Mouse (Mus musculus) adrenal gland, adult 2 months (tissue): Measurements from ENCODE around the gene A430078G23Rik. TPM values are rescaled to one million over a fixed set of nuclear protein-coding genes. Genes with fewer than 3 reads are reported as not detected.

Experiments
- DNase-seq: peaks from one replicate; pipeline ENCODE4 v3.0.0; 2021
- polyA plus RNA-seq: library from polyadenylated mRNA; depleted of rRNA; stranded (reverse); fragments of >200 nt; gene quantifications from 2 replicates; pipeline ENCODE4 v1.2.3, GENCODE M21; 2012; rRNA removed
- total RNA-seq, 2 experiments: library from RNA; stranded (reverse); gene quantifications; 2 replicates each; pipeline ENCODE4 v1.2.3; 2021

A430078G23Rik gene
- total and polyA plus RNA-seq, 3 experiments: 0.66 TPM; not detected in 1

DNA sequence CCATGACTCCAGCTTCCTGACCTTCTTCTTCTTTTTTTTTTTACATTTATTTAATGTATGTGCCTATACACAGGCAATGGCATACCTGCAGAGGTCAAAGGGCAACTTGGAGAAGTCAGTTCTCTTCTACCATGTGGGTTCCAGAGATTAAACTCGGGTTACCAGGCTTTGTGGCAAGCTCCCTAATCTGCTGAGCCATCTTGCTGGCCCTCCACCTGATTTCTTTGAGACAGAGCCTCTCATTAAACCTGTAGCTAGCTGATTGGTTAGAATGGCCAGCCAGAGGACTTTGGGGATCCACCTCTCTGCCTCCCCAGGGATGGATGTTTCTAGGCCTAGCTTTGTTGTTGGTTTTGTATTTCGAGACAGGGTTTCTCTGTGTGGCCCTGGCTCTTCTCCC is 57.9 kb downstream of the A430078G23Rik start:
- DNase-seq: no peak

DNA sequence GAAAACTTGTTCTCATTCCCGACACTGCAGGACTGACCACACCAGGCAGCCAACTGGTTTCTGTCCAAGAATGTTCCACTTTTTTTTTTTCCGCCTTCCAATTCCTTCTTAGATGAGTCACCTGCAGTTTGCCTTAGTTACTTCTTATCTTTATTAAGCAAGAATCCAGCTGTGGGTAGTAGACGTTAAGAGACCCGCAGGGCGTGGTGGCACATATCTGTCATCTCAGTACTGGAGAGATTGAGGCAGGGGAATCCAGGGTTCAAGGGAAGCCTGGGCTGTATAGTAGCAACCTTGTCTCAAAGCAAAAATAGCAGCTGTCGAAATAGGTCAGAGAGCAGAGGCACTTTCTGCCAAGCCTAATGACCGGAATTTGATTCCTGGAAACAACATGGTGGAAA is 58.7 kb downstream of the A430078G23Rik start:
- DNase-seq: peak; percentile 65

DNA sequence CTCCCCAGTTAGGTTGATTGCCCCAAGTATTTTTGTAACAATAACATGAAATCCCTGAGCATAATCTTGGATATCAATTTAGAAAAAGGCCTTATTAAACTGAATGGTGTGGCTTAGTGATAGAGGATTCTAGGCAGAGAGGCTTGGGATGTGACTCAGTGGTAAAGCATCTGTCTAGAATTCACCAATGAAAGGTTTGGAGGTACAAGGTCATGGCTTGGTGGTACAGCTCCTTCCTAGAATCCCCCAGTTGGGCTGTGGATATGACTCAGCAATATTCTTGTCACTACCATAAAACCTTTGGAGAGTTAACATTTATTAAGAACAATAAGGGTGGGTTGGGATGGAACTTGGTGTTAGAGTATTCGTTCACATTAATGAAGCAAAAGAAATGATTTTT is 59.6 kb downstream of the A430078G23Rik start:
- DNase-seq: no peak

- no peak for DNase-seq
Measured at GRCm38 (mm10) chr8:3414639-3415190, 61.5 kb downstream of the A430078G23Rik start.

DNA sequence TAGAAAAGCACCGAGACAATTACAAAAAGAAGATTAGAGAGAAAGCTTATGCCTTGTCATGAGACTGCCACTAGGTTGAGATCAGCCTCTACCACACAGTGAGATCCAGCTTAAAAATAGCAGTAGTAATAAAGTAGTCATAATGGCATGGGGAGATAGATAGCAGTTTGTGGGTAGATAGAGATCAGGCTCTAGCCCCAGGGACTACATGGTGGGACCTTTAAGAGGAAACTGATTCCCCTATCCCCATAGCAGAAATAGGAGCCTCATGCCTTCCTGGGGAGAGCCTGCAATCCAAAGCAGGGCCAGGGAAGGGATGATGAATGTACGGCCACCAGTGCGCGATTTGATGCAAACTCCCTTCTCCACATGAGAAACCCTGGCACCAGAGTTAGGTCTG is 62.0 kb downstream of the A430078G23Rik start:
- DNase-seq: no peak

- DNase-seq: no peak
Measured at GRCm38 (mm10) chr8:3415661-3416060, 62.4 kb downstream of the A430078G23Rik start.

DNA sequence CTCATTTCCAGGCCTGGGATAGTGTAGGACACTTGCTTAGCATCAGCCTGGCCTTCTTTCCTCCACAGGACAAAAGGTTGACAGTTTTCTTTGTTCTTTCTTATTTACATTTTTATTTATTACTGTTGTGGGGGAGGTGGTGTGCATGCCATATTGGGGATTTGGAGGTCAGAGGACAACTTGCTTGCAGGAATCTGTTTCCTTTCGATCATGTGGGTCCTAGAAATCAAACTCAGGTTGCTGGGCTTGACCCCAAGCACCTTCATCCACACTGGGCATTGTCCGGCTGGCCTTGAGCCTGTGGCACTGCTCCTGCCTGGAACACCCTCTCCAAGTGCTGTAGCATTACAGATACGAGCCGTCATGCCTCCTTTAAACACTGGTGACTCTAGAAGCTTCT is 63.6 kb downstream of the A430078G23Rik start:
- no peak for DNase-seq

- DNase-seq: peak; percentile 17
Measured at GRCm38 (mm10) chr8:3417455-3417854, 64.2 kb downstream of the A430078G23Rik start.

- DNase-seq: peak; percentile 45
Measured at GRCm38 (mm10) chr8:3418101-3418500, 64.9 kb downstream of the A430078G23Rik start.

- no peak for DNase-seq
Measured at GRCm38 (mm10) chr8:3420105-3420706, 67.0 kb downstream of the A430078G23Rik start.

DNA sequence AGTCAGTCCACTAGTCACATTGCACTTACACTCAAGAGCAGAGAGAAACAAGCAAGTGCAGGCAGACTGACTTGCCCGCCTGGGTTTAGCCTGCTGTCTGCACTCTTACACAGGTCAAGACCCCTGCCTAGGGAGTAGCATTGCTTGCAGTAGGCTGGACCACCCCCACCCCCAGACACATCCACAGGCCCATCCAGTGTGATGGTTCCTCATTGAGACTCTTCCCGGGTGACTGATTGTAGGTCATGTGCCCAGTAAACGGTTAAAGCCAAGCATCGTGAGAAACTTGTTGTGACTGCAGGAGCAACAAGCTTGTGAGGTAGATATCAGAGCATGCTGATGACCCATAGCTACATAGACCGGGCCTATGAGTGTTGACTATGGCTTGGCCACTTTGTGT is 68.3 kb downstream of the A430078G23Rik start:
- DNase-seq: no peak

- no peak for DNase-seq
Measured at GRCm38 (mm10) chr8:3425217-3425616, 72.0 kb downstream of the A430078G23Rik start.

GRCm38 (mm10) chr8:3426211-3426610 is 73.0 kb downstream of the A430078G23Rik start:
- no peak for DNase-seq

GRCm38 (mm10) chr8:3428426-3428825 is 75.2 kb downstream of the A430078G23Rik start:
- no peak for DNase-seq

- DNase-seq: peak; percentile 86
Measured at GRCm38 (mm10) chr8:3429966-3430365, 76.8 kb downstream of the A430078G23Rik start.

- DNase-seq: no peak
Measured at GRCm38 (mm10) chr8:3431113-3431512, 77.9 kb downstream of the A430078G23Rik start.

DNA sequence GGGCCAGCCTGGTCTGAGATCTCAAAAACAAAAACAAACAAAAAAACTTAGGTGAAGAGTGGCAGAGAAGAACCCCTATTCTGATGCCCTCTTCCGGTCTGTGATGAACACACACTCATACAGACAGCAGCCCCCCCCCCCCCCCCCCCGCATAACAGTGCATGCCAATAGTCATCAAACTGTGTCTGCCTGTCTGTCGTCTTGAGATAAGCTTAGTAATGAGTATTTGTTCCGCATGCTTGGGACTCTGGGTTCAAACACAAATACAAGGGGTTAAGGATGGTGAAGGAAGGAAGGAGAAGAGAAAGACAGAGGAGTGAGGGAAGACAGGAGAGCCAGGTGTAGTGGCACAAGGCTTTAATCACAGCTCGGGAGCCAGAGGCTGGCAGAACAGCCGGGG is 83.3 kb downstream of the A430078G23Rik start:
- DNase-seq: no peak

GRCm38 (mm10) chr8:3439510-3439909 is 86.3 kb downstream of the A430078G23Rik start:
- no peak for DNase-seq

Other genes starting within 250 kb of the A430078G23Rik start
- 100 to 1,000 TPM; 101 to 153 TPM for gene Insr, start 73.8 kb upstream of the A430078G23Rik start, total RNA-seq
- 31.6 and 44.1 TPM in 2 replicates for gene Insr, start 73.8 kb upstream of the A430078G23Rik start, polyA plus RNA-seq
- gene Arhgef18, start 39.6 kb downstream of the A430078G23Rik start, total RNA-seq: 10 to 100 TPM; 28.1 to 36.1 TPM
- 43.2 and 48.4 TPM in 2 replicates for gene Arhgef18, start 39.6 kb downstream of the A430078G23Rik start, polyA plus RNA-seq
- gene Pex11g, start 114.3 kb downstream of the A430078G23Rik start, total RNA-seq: 10 to 100 TPM; 10.4 TPM
- gene Pex11g, start 114.3 kb downstream of the A430078G23Rik start, polyA plus RNA-seq: 11.8 and 16.9 TPM in 2 replicates
- gene Tex45, start 117.4 kb downstream of the A430078G23Rik start, total RNA-seq: under 1 TPM in 1 of 2 experiments, not detected in 1; 0.17 TPM
- 0.16 and 0.17 TPM in 2 replicates for gene Tex45, start 117.4 kb downstream of the A430078G23Rik start, polyA plus RNA-seq
- gene Zfp358, start 139.7 kb downstream of the A430078G23Rik start, total RNA-seq: 10 to 100 TPM; 22.5 to 23.2 TPM
- 80.1 and 81.3 TPM in 2 replicates for gene Zfp358, start 139.7 kb downstream of the A430078G23Rik start, polyA plus RNA-seq
- gene Mcoln1, start 147.0 kb downstream of the A430078G23Rik start, total RNA-seq: 10 to 100 TPM; 42.5 to 45.0 TPM
- 1,409 and 1,463 TPM in 2 replicates for gene Mcoln1, start 147.0 kb downstream of the A430078G23Rik start, polyA plus RNA-seq
- gene Pnpla6, start 162.0 kb downstream of the A430078G23Rik start, total RNA-seq: 10 to 100 TPM; 35.2 to 38.8 TPM
- 48.3 and 54.6 TPM in 2 replicates for gene Pnpla6, start 162.0 kb downstream of the A430078G23Rik start, polyA plus RNA-seq
- gene C330021F23Rik, start 214.6 kb downstream of the A430078G23Rik start, total RNA-seq: not detected
- 0.11 TPM in 1 of 2 replicates, not detected in the other for gene C330021F23Rik, start 214.6 kb downstream of the A430078G23Rik start, polyA plus RNA-seq
- gene Camsap3, start 233.9 kb downstream of the A430078G23Rik start, total RNA-seq: 10 to 100 TPM in 1 of 2 experiments, 1 to 10 TPM in 1; 5.2 to 13.3 TPM
- gene Camsap3, start 233.9 kb downstream of the A430078G23Rik start, polyA plus RNA-seq: 6.4 and 7.4 TPM in 2 replicates